Mouse (Mus musculus): Measurements from ENCODE around the gene Zbtb9.
"Not testable (repeated sequence)": the region's sequence is repeated elsewhere in the genome, so short reads cannot be mapped to it uniquely, and the experiment has no call there.

Zbtb9 gene

GRCm38 (mm10) chr17:26972107-26972506 is 860 bp upstream of the Zbtb9 start:
- DNase-seq = peak in 1 of 2 experiments; percentile 39

GRCm38 (mm10) chr17:26974547-26974946 is 1.6 kb downstream of the Zbtb9 start:
- DNase-seq = no peak

GRCm38 (mm10) chr17:26975415-26975814 is 2.4 kb downstream of the Zbtb9 start:
- no peak for DNase-seq

GRCm38 (mm10) chr17:26977354-26977753 is 4.4 kb downstream of the Zbtb9 start:
- not testable (repeated sequence) for DNase-seq

- no peak for DNase-seq
Measured at GRCm38 (mm10) chr17:26979426-26979825, 6.5 kb downstream of the Zbtb9 start.

GRCm38 (mm10) chr17:26981050-26981449 is 8.1 kb downstream of the Zbtb9 start:
- no peak for DNase-seq

- no peak for DNase-seq
Measured at GRCm38 (mm10) chr17:26983382-26983781, 10.4 kb downstream of the Zbtb9 start.

GRCm38 (mm10) chr17:26985503-26986179 is 12.7 kb downstream of the Zbtb9 start:
- no peak for DNase-seq

GRCm38 (mm10) chr17:26990521-26990920 is 17.6 kb downstream of the Zbtb9 start:
- DNase-seq = no peak

- DNase-seq = peak; percentile 85 to 92
Measured at GRCm38 (mm10) chr17:26994410-26994809, 21.4 kb downstream of the Zbtb9 start.

GRCm38 (mm10) chr17:26995006-26995405 is 22.0 kb downstream of the Zbtb9 start:
- DNase-seq = peak; percentile 38 to 48

- DNase-seq = no peak
Measured at GRCm38 (mm10) chr17:26995562-26995961, 22.6 kb downstream of the Zbtb9 start.

- DNase-seq = no peak
Measured at GRCm38 (mm10) chr17:26997661-26998060, 24.7 kb downstream of the Zbtb9 start.

GRCm38 (mm10) chr17:26998283-26998682 is 25.3 kb downstream of the Zbtb9 start:
- DNase-seq = no peak

GRCm38 (mm10) chr17:26999996-27000395 is 27.0 kb downstream of the Zbtb9 start:
- DNase-seq = no peak

GRCm38 (mm10) chr17:27001151-27001550 is 28.2 kb downstream of the Zbtb9 start:
- peak in 1 of 2 experiments; percentile 53 for DNase-seq

- DNase-seq = peak in 1 of 2 experiments; percentile 45
Measured at GRCm38 (mm10) chr17:27001889-27002288, 28.9 kb downstream of the Zbtb9 start.

GRCm38 (mm10) chr17:27004431-27004830 is 31.5 kb downstream of the Zbtb9 start:
- DNase-seq = peak; percentile 55 to 74

GRCm38 (mm10) chr17:27004903-27005485 is 32.0 kb downstream of the Zbtb9 start:
- no peak for DNase-seq

GRCm38 (mm10) chr17:27005644-27006043 is 32.7 kb downstream of the Zbtb9 start:
- DNase-seq = no peak

- no peak for DNase-seq
Measured at GRCm38 (mm10) chr17:27008277-27008676, 35.3 kb downstream of the Zbtb9 start.

- no peak for DNase-seq
Measured at GRCm38 (mm10) chr17:27011167-27011566, 38.2 kb downstream of the Zbtb9 start.

GRCm38 (mm10) chr17:27011998-27012672 is 39.2 kb downstream of the Zbtb9 start:
- DNase-seq = peak; percentile 61 to 65

- DNase-seq = no peak
Measured at GRCm38 (mm10) chr17:27012909-27013308, 39.9 kb downstream of the Zbtb9 start.

All from lung, postnatal 4 days (tissue).